Mouse (Mus musculus) heart, embryonic 10.5 days (tissue): ENCODE results near the gene Coro7. TPM values are rescaled to one million over a fixed set of nuclear protein-coding genes. Genes with fewer than 3 reads are reported as not detected.

Experiments used
- DNase-seq: peaks from one replicate; pipeline ENCODE4 v3.0.0-alpha.2; 2017; ENCODE audit warnings: low spot score
- H3K27ac ChIP-seq: fragments of 300-500 bp; sonication (generic); 2 replicates; pipeline ENCODE4 v1.5.1; 2016; ENCODE audit warnings: mild to moderate bottlenecking
- H3K27me3 ChIP-seq: fragments of 300-500 bp; sonication (generic); 2 replicates; pipeline ENCODE4 v1.6.1; 2016; ENCODE audit warnings: mild to moderate bottlenecking; ENCODE audit not compliant: poor library complexity, insufficient read depth, severe bottlenecking
- H3K36me3 ChIP-seq: fragments of 300-500 bp; sonication (generic); 2 replicates; pipeline ENCODE4 v1.6.1; 2016; ENCODE audit warnings: mild to moderate bottlenecking, moderate library complexity
- H3K4me1 ChIP-seq: fragments of 300-500 bp; sonication (generic); 2 replicates; pipeline ENCODE4 v1.6.1; 2016; ENCODE audit warnings: mild to moderate bottlenecking
- H3K4me3 ChIP-seq: fragments of 300-500 bp; sonication (generic); 2 replicates; pipeline ENCODE4 v1.5.1; 2016; ENCODE audit warnings: mild to moderate bottlenecking, moderate library complexity
- H3K9me3 ChIP-seq: fragments of 300-500 bp; sonication (generic); 2 replicates; pipeline ENCODE4 v1.6.1; 2016; ENCODE audit warnings: mild to moderate bottlenecking, moderate library complexity
- WGBS: fragments of 180-500 bp; shearing (Covaris S2); methylation state at CpG from one replicate; pipeline ENCODE4 v1.1.7; 2016; 5-methylcytosine and 5-hydroxymethylcytosine counted together
- polyA plus RNA-seq: library from polyadenylated mRNA; unstranded; fragments of >200 nt; fragmentation: Nextera tagmentation; extraction: Ambion mirVana; gene quantifications from 2 replicates; pipeline ENCODE4 v1.2.1, GENCODE M21; 2016

Gene Coro7
- polyA plus RNA-seq, result 22.7 and 23.9 TPM in 2 replicates

- Histone ChIP-seq H3K36me3 (peaks cover 18% of the 10 kb centered on the region), H3K4me1 (peaks cover 21% of the 10 kb centered on the region), H3K9me3 (no peaks in the 10 kb centered on the region), H3K4me3 (peak within 1 kb of the TSS; percentile 85), H3K27me3 (no peaks in the 10 kb centered on the region), H3K27ac (peak within 1 kb of the TSS; percentile 88)
- peak; percentile 98 for DNase-seq
- WGBS, result under 1% methylated on average over 47 of the region's 47 CpGs
These were observed at the start of gene Coro7 for GRCm38 (mm10) chr16:4679121-4680018. Gene Coro7 (minus strand): TSS chr16:4679777.

GRCm38 (mm10) chr16:4727963-4728362, 48.4 kb upstream of the Coro7 start:
- DNase-seq, result no peak
- no peak overlapping the region for H3K27ac ChIP-seq
- peaks cover 25% of the 10 kb centered on the region; the same call in 1 of the 2 replicates for H3K4me1 ChIP-seq
- no peaks in the 10 kb centered on the region for H3K27me3 ChIP-seq
- 24% methylated on average over 1 of the region's 1 CpGs for WGBS
- H3K4me3 ChIP-seq, result peak overlapping the region; percentile 76; the same call in 1 of the 2 replicates
- H3K9me3 ChIP-seq, result no peaks in the 10 kb centered on the region
- peaks cover 5% of the 10 kb centered on the region; the same call in 1 of the 2 replicates for H3K36me3 ChIP-seq

- H3K36me3 ChIP-seq, result peaks cover 5% of the 10 kb centered on the region; the same call in 1 of the 2 replicates
- WGBS, result 97% methylated on average over 1 of the region's 1 CpGs
- peak overlapping the region; percentile 76 for H3K4me3 ChIP-seq
- H3K9me3 ChIP-seq, result no peaks in the 10 kb centered on the region
- H3K27me3 ChIP-seq, result no peaks in the 10 kb centered on the region
- no peak for DNase-seq
- peaks cover 25% of the 10 kb centered on the region; the same call in 1 of the 2 replicates for H3K4me1 ChIP-seq
- H3K27ac ChIP-seq, result no peak overlapping the region
These were observed 47.9 kb upstream of the Coro7 start for GRCm38 (mm10) chr16:4727526-4727925.

GRCm38 (mm10) chr16:4726528-4727128, 47.1 kb upstream of the Coro7 start:
- Histone ChIP-seq H3K4me1 (peaks cover 25% of the 10 kb centered on the region; the same call in 1 of the 2 replicates), H3K27ac (peak overlapping the region; percentile 94), H3K36me3 (peaks cover 2% of the 10 kb centered on the region; the same call in 1 of the 2 replicates), H3K27me3 (no peaks in the 10 kb centered on the region), H3K9me3 (no peaks in the 10 kb centered on the region), H3K4me3 (peak overlapping the region; percentile 76)
- no peak for DNase-seq
- 1% methylated on average over 40 of the region's 40 CpGs for WGBS

- no peaks in the 10 kb centered on the region for H3K9me3 ChIP-seq
- DNase-seq, result peak; percentile 96
- H3K27ac ChIP-seq, result peak within 1 kb of the TSS; percentile 94
- peaks cover 25% of the 10 kb centered on the region; the same call in 1 of the 2 replicates for H3K4me1 ChIP-seq
- H3K27me3 ChIP-seq, result no peaks in the 10 kb centered on the region
- H3K4me3 ChIP-seq, result peak within 1 kb of the TSS; percentile 76
- WGBS, result 6% methylated on average over 35 of the region's 35 CpGs
- H3K36me3 ChIP-seq, result no peaks in the 10 kb centered on the region
These were observed 46.4 kb upstream of the Coro7 start, which contains the start of gene Hmox2 for GRCm38 (mm10) chr16:4725780-4726527. Gene Hmox2 (plus strand): TSS chr16:4726361.

- peaks cover 25% of the 10 kb centered on the region; the same call in 1 of the 2 replicates for H3K4me1 ChIP-seq
- no peak overlapping the region for H3K27ac ChIP-seq
- H3K4me3 ChIP-seq, result no peak overlapping the region
- no peaks in the 10 kb centered on the region for H3K27me3 ChIP-seq
- no peak for DNase-seq
- no peaks in the 10 kb centered on the region for H3K9me3 ChIP-seq
- WGBS, result 74% methylated on average over 4 of the region's 4 CpGs
- H3K36me3 ChIP-seq, result no peaks in the 10 kb centered on the region
These were observed 45.7 kb upstream of the Coro7 start for GRCm38 (mm10) chr16:4725266-4725665.

- peaks cover 15% of the 10 kb centered on the region; the same call in 1 of the 2 replicates for H3K4me1 ChIP-seq
- no peaks in the 10 kb centered on the region for H3K27me3 ChIP-seq
- no peaks in the 10 kb centered on the region for H3K9me3 ChIP-seq
- H3K4me3 ChIP-seq, result no peak overlapping the region
- no peak overlapping the region for H3K27ac ChIP-seq
- WGBS, result 55% methylated on average over 3 of the region's 3 CpGs
- H3K36me3 ChIP-seq, result no peaks in the 10 kb centered on the region
- no peak for DNase-seq
These were observed 43.3 kb upstream of the Coro7 start for GRCm38 (mm10) chr16:4722915-4723209.

GRCm38 (mm10) chr16:4722128-4722914, 42.7 kb upstream of the Coro7 start:
- 72% methylated on average over 7 of the region's 7 CpGs for WGBS
- H3K4me1 ChIP-seq, result peaks cover 13% of the 10 kb centered on the region; the same call in 1 of the 2 replicates
- H3K27me3 ChIP-seq, result no peaks in the 10 kb centered on the region
- DNase-seq, result no peak
- no peak overlapping the region; the same call in 1 of the 2 replicates for H3K27ac ChIP-seq
- no peaks in the 10 kb centered on the region for H3K9me3 ChIP-seq
- H3K4me3 ChIP-seq, result no peak overlapping the region
- H3K36me3 ChIP-seq, result no peaks in the 10 kb centered on the region

GRCm38 (mm10) chr16:4718753-4719518, 39.4 kb upstream of the Coro7 start, which contains the start of gene Nmral1:
Gene Nmral1 (minus strand): TSS chr16:4719356.
- H3K4me1 ChIP-seq, result peaks cover 4% of the 10 kb centered on the region; the same call in 1 of the 2 replicates
- 13% methylated on average over 33 of the region's 33 CpGs for WGBS
- no peaks in the 10 kb centered on the region for H3K9me3 ChIP-seq
- no peaks in the 10 kb centered on the region for H3K27me3 ChIP-seq
- H3K36me3 ChIP-seq, result peaks cover 27% of the 10 kb centered on the region
- DNase-seq, result peak; percentile 93
- peak within 1 kb of the TSS; percentile 97 for H3K27ac ChIP-seq
- H3K4me3 ChIP-seq, result peak within 1 kb of the TSS; percentile 65

GRCm38 (mm10) chr16:4717866-4718265, 38.3 kb upstream of the Coro7 start:
- no peak for DNase-seq
- no peaks in the 10 kb centered on the region for H3K9me3 ChIP-seq
- peak overlapping the region; percentile 65 for H3K4me3 ChIP-seq
- H3K36me3 ChIP-seq, result peaks cover 38% of the 10 kb centered on the region
- H3K4me1 ChIP-seq, result peaks cover 4% of the 10 kb centered on the region; the same call in 1 of the 2 replicates
- H3K27ac ChIP-seq, result no peak overlapping the region
- WGBS, result 78% methylated on average over 3 of the region's 3 CpGs
- no peaks in the 10 kb centered on the region for H3K27me3 ChIP-seq
